Mouse (Mus musculus) layer of hippocampus, adult 9-11 months (tissue): Measurements from ENCODE around the gene Wwox.

Experiments used
- DNase-seq: peaks from one replicate; pipeline ENCODE4 v3.0.0; 2022

The Wwox gene

DNA sequence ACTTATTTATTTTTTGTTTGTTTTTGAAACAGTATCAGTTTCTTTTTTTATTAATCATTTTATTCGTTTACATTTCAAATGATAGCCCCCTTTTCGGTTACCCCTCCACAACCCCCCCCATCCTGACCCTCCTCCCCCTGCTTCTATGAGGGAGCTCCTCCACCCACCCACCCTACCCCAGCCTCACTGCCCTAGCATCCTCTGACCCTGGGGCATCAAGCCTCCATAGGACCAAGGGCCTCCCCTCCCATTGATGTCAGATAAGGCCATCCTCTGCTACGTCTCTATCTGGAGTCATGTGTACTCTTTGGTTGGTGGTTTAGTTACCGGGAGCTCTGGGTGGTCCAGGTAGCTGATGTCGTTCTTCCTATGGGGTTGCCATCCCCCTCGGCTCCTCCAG lies 109.4 kb downstream of the Wwox start:
- no peak for DNase-seq

DNA sequence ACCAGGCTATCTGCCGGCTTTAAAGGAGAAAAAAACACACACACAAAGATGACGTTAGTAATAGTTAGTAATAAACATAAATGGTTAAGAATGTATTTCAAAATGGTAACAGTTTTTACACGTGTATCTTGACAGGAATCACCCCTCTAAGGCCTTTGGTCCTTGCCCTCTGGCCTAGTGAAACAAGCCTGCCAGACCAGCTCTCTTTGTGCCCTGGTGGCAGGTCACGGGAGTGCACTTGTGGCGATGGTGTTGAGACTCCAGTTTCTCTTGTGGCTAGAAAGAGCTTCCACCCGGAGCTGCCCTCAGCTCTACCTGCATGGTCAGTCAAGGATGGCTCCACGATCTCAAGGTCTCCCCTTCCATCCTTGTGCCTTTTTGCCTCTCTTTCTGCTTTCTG lies 110.6 kb downstream of the Wwox start:
- no peak for DNase-seq

GRCm38 (mm10) chr8:114552606-114553005 lies 113.2 kb downstream of the Wwox start:
- no peak for DNase-seq

DNA sequence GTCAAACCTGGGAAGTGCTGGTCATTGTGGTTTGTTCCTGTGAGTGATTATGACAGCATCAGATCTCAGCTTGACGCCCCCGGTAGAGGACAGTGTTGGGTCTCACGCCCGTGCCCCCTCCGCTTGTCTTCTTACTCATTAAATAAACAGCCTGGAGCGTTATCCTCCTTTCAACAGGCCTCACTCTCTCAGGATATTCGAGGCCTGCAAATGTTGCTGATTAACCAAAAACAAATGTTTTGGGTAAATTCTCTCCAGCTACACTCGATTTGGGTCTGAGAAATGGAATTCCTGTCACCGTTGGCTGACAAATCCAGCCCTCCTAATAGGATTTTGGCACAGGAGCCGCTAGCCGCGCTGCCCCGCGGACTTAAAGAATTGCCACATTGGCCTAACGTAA lies 115.5 kb downstream of the Wwox start:
- no peak for DNase-seq

GRCm38 (mm10) chr8:114555491-114556202 lies 116.2 kb downstream of the Wwox start:
- no peak for DNase-seq

DNA sequence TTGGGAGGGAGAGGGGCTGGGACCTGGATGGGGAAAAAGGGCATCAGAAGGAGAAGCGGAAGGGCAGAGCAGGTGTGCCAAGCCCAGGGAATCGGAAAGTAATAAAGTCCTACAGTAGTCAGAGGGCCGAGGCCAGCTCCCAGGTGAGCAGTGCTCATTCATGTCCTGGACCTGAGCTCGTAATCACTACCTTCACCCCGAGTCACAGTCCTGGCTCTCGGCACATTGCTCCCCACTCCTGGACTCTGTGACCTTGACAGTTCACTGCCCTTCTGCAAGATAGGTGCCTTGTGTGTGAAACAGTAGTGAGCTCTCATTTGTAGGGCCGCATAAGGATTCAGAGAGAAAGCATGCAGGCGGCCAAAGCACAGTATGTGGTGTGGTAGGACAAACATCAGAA lies 121.7 kb downstream of the Wwox start:
- no peak for DNase-seq

DNA sequence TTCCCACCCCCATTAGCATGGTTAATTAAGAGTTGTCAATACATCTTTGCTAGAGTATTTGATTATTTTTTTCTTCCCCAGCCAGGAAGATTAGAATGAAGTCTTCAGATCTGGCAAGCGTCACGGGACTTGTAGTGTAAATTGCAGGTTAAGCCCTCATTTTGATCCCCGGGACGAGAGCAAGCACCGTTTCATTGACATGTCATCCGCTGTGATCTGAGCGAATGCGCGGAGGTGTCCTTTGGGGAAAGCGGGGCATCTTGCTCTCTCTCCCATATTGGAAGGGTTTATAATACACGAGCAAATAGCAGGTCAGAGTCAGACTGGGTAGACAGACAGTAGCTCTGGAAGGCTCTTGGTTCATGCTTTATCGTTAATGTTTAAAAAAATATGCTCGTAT lies 123.0 kb downstream of the Wwox start:
- DNase-seq, result no peak

- no peak for DNase-seq
Observed at GRCm38 (mm10) chr8:114563361-114563760, 123.9 kb downstream of the Wwox start.

DNA sequence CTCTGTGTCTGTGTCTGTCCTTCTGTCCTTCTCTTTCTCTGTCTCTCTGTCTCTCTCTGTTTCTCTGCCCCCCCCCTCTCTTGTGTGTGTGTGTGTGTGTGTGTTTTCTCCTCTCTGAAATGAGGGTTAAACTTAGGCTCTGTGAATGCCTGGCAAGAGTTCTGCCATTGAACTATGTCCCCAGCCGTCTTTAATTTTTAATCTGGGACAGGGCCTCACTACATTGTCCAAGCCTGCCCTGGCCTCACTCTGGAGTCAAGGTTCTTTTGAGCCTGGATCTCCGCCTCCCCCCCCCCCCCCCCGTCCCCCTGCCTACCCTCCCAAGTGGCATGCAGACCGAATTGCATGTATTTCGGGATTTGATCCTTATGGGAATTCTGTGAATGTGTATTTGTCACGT lies 124.6 kb downstream of the Wwox start:
- DNase-seq, result no peak

- DNase-seq, result no peak
Observed at GRCm38 (mm10) chr8:114568531-114569166, 129.2 kb downstream of the Wwox start.

- DNase-seq, result no peak
Observed at GRCm38 (mm10) chr8:114573014-114573746, 133.7 kb downstream of the Wwox start.

DNA sequence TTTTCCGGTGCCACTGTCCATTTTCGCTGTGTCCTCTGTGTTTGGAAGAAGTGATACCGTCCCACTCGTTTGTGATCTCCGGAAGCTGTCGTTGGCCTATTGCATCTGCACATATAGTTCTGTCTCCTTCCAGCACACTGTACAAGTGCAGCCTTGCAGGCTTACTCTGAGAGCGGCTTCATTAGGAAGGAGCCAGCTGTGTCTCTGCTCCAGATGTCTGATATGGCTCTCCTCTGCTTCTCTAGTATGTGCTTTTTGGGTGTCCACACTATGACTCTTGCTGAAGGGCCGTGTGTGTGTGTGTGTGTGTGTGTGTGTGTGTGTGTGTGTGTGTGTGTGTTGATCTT lies 134.3 kb downstream of the Wwox start:
- DNase-seq, result no peak

DNA sequence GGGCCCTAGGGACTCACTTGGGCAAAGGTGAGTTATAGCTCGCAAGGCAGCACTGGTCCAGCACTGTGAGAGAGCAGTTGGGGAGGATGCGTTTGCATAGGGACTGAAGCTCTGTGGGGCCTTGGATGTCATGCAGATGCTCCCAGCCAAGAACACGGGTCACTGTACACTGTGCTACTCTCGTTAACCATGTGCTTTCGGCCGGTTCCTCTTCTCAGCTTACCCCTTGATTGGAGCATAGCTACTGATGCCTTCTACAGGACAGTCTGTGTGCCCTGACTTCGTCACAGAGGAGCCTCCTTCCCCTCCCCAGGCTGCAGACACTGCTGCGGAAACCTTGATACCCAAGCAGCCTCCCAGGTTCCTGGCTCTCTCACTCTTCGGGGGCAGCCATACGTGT lies 139.8 kb downstream of the Wwox start:
- no peak for DNase-seq

- DNase-seq, result no peak
Observed at GRCm38 (mm10) chr8:114580684-114581083, 141.2 kb downstream of the Wwox start.

- DNase-seq, result no peak
Observed at GRCm38 (mm10) chr8:114590336-114590867, 150.9 kb downstream of the Wwox start.

DNA sequence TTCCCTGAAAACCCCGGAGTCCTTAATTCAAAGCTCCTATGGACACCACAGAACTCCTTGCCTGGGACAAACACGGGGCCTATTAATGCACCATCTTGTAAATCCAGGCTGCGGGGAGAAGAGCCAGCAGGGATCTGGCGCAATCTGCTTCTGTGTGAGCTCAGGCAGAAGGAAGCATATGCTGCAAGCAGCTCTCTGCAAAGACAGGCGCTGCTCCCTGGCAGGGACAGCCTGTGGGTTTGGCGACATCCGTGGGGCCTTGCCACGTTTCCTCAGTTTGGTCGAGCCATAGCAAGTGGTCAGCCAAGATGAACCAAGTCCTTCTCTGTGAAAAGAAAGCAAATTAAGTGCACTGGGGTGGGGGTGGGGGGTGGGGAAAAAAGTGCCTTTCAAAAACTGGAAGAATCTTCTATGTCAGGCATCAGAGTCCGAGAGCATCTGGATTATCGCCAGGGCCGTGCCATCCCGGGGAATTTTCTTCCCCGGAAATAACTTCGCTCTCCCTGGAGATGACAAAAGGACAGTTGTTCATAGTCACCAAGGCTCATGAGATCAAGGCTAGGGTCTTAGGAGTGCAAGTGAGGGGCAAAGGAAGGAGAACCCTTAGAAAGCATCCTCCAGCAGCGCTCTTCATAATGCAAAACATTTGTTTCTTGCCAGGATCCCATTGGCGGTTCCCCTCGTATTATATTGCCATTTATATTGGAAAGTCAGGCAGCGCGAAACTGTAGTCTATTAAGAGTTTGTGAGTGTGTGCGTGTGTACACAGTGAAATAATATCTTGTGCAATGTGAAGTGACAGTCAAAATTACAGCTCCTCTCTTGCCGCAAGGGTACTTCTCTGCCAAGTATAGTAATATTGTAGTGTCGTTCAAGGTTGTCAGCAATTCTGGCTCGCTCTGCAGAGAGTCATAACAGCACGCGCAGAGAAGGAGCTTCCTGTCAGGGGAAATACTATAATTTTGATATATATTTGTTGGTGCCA lies 152.1 kb downstream of the Wwox start:
- DNase-seq, result peak; percentile 84

DNA sequence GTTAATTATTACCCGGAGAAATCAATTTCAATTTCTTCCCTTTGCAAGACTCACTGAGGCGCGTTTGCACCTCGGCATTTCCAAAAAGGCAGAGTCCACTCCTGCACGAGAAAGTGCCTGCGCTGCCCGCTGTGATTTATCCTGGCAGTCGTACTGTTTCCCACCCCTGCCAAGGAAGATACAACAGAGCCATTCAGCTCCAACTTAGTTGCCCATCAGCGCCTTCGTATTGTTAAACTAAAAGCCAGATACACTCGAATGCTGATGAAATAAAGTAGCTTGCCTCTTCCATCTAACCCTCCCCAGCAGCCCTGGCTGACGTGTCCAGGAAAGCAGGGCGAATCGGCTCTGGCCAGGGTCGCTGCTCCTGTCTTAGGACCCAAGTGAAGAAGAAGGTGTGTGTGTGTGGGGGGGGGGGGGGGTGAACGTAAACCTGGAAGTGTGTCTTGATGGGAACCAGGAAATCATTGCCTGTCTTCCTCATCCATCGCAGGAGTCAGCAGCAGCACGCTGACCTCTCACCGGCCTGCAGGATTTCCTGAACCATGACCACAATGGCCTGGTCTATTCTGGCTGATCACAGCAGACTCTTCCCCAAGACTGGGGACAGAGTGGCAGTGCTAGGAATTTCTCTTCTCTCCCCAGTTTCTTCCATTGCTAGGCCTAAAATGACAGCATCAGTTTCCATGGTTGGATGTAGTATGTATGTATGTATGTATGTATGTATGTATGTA lies 154.1 kb downstream of the Wwox start:
- no peak for DNase-seq

- no peak for DNase-seq
Observed at GRCm38 (mm10) chr8:114594811-114595210, 155.4 kb downstream of the Wwox start.

DNA sequence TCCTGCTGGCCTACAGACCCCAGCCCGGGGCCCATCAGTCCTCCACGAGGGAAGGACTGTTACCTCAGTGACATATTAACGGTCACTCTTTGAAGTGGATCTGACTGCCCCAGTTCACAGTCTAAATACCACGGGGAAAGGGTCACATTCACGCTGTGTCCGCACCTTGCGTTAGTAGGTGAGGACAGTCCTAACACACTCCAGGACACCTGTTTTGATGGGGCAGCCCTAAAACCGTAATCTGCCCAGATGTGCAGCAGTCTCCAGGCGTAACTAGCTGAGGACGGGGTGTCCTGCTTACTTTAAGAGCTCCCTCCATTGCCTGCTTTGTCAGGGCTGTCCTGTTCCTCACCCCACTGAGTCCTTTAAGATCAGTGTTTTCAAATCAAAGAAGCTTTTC lies 160.1 kb downstream of the Wwox start:
- DNase-seq, result no peak

- no peak for DNase-seq
Observed at GRCm38 (mm10) chr8:114600196-114600595, 160.7 kb downstream of the Wwox start.

DNA sequence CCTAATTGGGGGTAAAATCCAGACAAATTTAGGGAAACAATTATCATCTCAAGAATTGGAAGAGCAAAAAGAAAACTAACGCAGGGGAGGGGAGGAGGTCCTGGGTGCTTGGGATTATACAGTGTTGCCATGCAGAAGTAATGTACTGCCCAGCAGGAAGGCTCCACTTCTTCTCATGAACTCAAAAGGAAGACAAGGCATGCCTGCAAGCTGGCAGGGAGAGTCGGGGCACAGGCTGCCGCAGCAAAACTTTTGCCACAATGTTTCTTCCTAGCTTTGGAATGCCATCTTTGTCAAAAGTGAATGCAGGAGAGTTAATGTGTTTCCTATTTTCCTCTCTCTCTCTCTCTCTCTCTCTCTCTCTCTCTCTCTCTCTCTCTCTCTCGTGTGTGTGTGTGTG lies 163.6 kb downstream of the Wwox start:
- DNase-seq, result no peak

DNA sequence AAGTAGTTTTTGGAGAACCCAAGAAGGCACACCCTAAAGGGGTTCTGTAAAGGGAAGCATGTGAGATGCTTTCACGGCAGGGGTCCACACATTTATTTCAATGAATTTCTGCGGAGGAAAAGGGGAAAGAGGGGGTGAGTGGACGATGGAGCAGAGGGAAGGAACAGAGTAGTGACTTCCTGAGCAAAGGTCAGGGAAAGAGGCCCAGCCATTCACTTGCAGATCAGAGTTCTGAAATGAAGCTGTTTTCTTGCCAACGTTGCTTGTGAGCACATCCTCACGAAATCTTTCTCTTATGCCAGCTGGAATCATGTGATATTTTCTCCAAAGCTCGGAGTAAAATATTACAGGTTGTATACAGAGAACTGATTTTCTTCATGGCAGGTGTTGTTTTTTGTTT lies 164.1 kb downstream of the Wwox start:
- no peak for DNase-seq
